Mouse (Mus musculus): ENCODE measurements around the gene Plekho1.

GRCm38 (mm10) chr3:96043104-96043503, 47.3 kb upstream of the Plekho1 start:
- TF ChIP-seq CTCF (conservative IDR thresholded peaks at IDR 0.05; ENCODE audit: low read length), result no peak
- TF ChIP-seq NANOG (IDR thresholded peaks at IDR 0.05; ENCODE audit: borderline replicate concordance, low read length), result no peak

All from E14TG2a.4 (cell line).